Mouse (Mus musculus) bone marrow, adult 2 months (tissue): ENCODE results near the gene Cd37. TPM values are rescaled to one million over a fixed set of nuclear protein-coding genes. Genes with fewer than 3 reads are reported as not detected.
"Not testable (repeated sequence)": the region's sequence is repeated elsewhere in the genome, so short reads cannot be mapped to it uniquely, and the experiment has no call there.

Experiments used
- H3K27ac ChIP-seq: fragments of 200-500 bp; 2 replicates; pipeline ENCODE4 v1.5.1; 2012; ENCODE audit warnings: low read depth, mild to moderate bottlenecking, control low read depth, inconsistent platforms, low read length; ENCODE audit not compliant: control insufficient read depth, poor library complexity, insufficient read depth
- H3K4me1 ChIP-seq: fragments of 200-500 bp; 2 replicates; pipeline ENCODE4 v1.6.1; 2011; ENCODE audit warnings: low read length; ENCODE audit not compliant: control insufficient read depth, insufficient read depth
- H3K4me3 ChIP-seq: fragments of 200-500 bp; replicated peaks from 2 replicates; pipeline ENCODE3; 2011; ENCODE audit warnings: mild to moderate bottlenecking, low read depth, low read length, control low read depth; ENCODE audit not compliant: control insufficient read depth
- CTCF ChIP-seq: fragments of 200-500 bp; IDR thresholded peaks from 2 replicates; pipeline ENCODE4 v1.5.1; 2011; ENCODE audit warnings: low read length, control low read depth; ENCODE audit not compliant: control insufficient read depth, insufficient read depth
- POLR2A ChIP-seq: fragments of 200-500 bp; IDR thresholded peaks from 2 replicates; pipeline ENCODE4 v1.6.1; 2011; ENCODE audit warnings: low read depth, mild to moderate bottlenecking, control low read depth, low read length, borderline replicate concordance; ENCODE audit not compliant: control insufficient read depth
- WGBS: fragments of 180-500 bp; shearing (Covaris S2); methylation state at CpG from one replicate; pipeline ENCODE4 v1.1.7; 2018; 5-methylcytosine and 5-hydroxymethylcytosine counted together
- polyA plus RNA-seq: library from polyadenylated mRNA; stranded (reverse); fragments of >200 nt; gene quantifications from 2 replicates; pipeline ENCODE4 v1.2.4, GENCODE M21; 2011; ENCODE audit warnings: low replicate concordance; ENCODE audit not compliant: missing spikeins, insufficient read depth, insufficient read length

The Cd37 gene
- polyA plus RNA-seq, 1 experiment: 405 TPM

DNA sequence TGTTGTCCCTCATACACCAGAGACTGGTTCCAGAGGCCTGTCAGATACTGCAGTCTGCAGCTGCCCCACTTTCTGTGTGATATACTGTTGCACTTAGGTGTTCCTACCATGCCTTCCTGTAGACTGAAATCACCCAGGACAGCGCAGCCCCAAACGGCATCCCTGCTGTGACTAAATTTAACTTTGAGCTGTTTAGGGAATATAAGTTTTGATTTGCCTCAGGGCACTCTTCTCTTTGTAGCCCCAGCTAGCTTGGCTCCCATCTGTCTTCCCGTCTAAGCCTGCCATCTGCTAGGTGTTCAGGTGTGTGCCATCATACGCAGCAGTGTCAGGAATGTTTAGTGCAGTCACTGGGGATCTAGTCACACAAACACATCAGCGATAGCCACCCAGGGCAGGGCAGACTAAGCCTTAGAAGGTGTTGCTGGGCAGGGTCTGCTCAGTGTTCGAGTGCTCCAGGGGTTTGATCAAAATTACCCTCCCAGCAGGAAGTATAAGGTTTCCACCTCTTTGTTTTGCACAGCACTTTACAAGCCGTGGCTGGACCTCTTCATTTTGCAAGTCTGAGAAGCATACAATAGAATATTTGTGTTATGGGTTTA, 24.2 kb upstream of the Cd37 start:
- no peak for TF ChIP-seq POLR2A
- no peak for TF ChIP-seq CTCF
- Histone ChIP-seq H3K4me3 (no peak overlapping the region), H3K4me1 (no peaks in the 10 kb centered on the region), H3K27ac (no peak overlapping the region)
- WGBS: 74% methylated on average over 7 of the region's 7 CpGs

- Histone ChIP-seq H3K4me3 (no peak overlapping the region), H3K4me1 (no peaks in the 10 kb centered on the region), H3K27ac (no peak overlapping the region)
- TF ChIP-seq CTCF: no peak
- no peak for TF ChIP-seq POLR2A
- 53% methylated on average over 7 of the region's 7 CpGs for WGBS
These were observed 23.4 kb upstream of the Cd37 start for GRCm38 (mm10) chr7:45262266-45262665.

- TF ChIP-seq CTCF (no peak), POLR2A (no peak)
- Histone ChIP-seq H3K4me3 (no peak overlapping the region), H3K4me1 (no peaks in the 10 kb centered on the region), H3K27ac (no peak overlapping the region)
- WGBS: 81% methylated on average over 8 of the region's 8 CpGs
These were observed 20.4 kb upstream of the Cd37 start for GRCm38 (mm10) chr7:45259281-45259680.

GRCm38 (mm10) chr7:45257063-45257840, 18.3 kb upstream of the Cd37 start:
- Histone ChIP-seq H3K4me1 (no peaks in the 10 kb centered on the region), H3K27ac (no peak overlapping the region), H3K4me3 (no peak overlapping the region)
- WGBS: 66% methylated on average over 11 of the region's 11 CpGs
- TF ChIP-seq POLR2A (no peak), CTCF (no peak)

- H3K4me1 ChIP-seq, H3K4me3 ChIP-seq, H3K27ac ChIP-seq: not testable (repeated sequence)
- WGBS: 49% methylated on average over 5 of the region's 7 CpGs
These were observed 16.9 kb upstream of the Cd37 start for GRCm38 (mm10) chr7:45255822-45256221.

- no peaks in the 10 kb centered on the region for H3K4me1 ChIP-seq
- no peak for TF ChIP-seq CTCF
- no peak for TF ChIP-seq POLR2A
- no peak overlapping the region for H3K4me3 ChIP-seq
- 89% methylated on average over 8 of the region's 8 CpGs for WGBS
- no peak overlapping the region for H3K27ac ChIP-seq
These were observed 14.9 kb upstream of the Cd37 start for GRCm38 (mm10) chr7:45253806-45254205.

DNA sequence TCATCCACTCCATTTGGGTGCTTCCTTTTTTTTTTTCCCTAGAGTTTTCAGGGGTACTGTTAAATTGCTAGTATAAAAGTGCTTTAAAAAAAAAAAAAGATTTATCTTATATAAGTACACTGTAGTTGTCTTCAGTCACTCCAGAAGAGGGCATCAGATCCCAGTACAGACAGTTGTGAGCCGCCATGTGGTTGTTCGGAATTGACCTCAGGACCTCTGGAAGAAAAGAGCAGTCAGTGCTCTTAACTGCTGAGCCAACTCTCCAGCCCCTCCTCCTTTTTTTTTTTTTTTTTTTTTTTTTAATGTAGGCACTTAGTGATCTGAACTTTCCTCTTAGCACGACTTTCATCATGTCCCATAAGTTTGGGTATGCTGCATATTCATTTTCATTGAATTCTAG, 8.8 kb upstream of the Cd37 start:
- 29% methylated on average over 3 of the region's 3 CpGs for WGBS
- H3K4me3 ChIP-seq: no peak overlapping the region
- no peaks in the 10 kb centered on the region for H3K4me1 ChIP-seq
- no peak overlapping the region for H3K27ac ChIP-seq
- TF ChIP-seq POLR2A (no peak), CTCF (no peak)

DNA sequence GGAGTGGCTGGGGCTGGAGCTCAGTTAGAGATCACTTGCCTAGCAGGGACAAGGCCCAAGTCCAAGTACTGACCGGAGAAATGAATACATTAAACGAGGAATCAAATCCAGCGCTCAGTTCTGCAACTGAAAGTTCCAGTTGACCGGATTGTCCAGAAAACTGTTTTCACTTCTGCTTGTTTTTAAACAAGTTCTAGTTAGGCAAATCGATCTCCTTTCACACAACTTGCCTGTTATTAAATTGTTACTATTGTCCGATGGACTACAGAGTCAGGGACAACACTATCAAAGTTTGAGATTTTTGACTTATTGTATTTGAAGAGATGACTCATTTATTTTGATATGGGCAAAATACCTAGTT, 2.5 kb upstream of the Cd37 start:
- no peak overlapping the region for H3K27ac ChIP-seq
- WGBS: 68% methylated on average over 6 of the region's 6 CpGs
- no peak overlapping the region for H3K4me3 ChIP-seq
- peaks cover 2% of the 10 kb centered on the region; the same call in 1 of the 2 replicates for H3K4me1 ChIP-seq
- no peak for TF ChIP-seq POLR2A
- TF ChIP-seq CTCF: no peak

DNA sequence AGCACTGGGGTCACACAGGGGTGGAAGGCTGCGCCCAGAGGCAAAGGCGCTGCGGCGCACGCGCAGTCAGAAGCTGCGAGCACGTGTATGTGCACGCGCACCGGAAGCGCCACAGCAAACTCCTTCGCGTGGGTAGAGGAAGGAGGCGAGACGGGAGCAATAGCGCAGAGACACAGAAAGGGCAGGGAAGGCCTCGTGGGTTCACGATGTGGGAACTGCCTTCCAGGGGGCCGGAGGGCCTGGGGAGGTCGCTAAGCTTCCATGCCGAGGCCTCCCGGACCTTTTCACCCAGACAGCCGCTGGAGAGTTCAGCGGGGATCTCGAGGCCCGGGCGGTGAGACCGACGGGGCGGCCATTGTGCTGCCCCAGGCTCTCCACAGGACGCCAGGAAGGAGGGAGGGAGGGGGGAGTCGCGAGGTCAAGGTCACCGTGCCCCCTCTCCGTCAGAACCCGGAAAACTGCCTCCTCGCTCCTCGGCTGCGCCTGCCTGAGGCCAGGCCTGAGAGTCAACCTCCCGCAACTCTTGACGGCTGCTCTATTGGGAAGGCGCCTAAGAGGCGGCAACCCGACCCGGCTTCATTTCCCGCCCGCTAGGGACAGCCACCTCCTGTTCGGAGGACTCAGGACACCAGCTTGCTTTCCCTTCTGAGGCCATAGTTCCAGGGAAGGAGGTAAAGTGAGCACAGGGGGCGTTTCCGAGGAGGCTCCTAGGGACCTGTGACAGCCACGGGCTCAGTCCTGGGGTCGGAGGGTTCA, 1.9 kb upstream of the Cd37 start, which contains the start of gene Slc6a16:
TSS of gene Slc6a16 (plus strand) at position 453 of the 756 bp plus-strand sequence.
- Histone ChIP-seq H3K4me1 (peaks cover 4% of the 10 kb centered on the region; the same call in 1 of the 2 replicates), H3K4me3 (no peak within 1 kb of the TSS), H3K27ac (peak within 1 kb of the TSS; percentile 94; the same call in 1 of the 2 replicates)
- WGBS: 86% methylated on average over 53 of the region's 53 CpGs
- TF ChIP-seq CTCF (no peak), POLR2A (no peak)
